18 mouse cellular contexts compared by ENCODE assay signal in genomic region chr2:168434187-168434586, GRCm38 (mm10).
A peak's percentile ranks its signal among the peaks of the same experiment; 100 is the strongest.
DNase-seq lines count a peak whose midpoint lies in the region; ATAC-seq and TF ChIP-seq lines count a peak whose summit lies in the region.
"Had no signal": no experiment of that assay in that cellular context is flagged by ENCODE, and none has a peak within 500 bp of the region (broad histone marks: within the 10 kb centered on the region; RNA-seq: fewer than 3 reads in every experiment).

No protein-coding gene starts in this region.

- H3K36me3 ChIP-seq in intestine, embryonic 16.5 days (ENCODE audit: control insufficient read depth, insufficient read depth, low read length): no peaks in the 10 kb centered on the region
- no peaks in the 10 kb centered on the region for H3K36me3 ChIP-seq in intestine, embryonic 15.5 days
- H3K36me3 ChIP-seq: embryonic facial prominence, embryonic 10.5 days; forebrain, embryonic 15.5 days; heart, embryonic 10.5 days had no signal

- 0 out of 2 replicates have a peak overlapping the region, but pooled peaks have one; percentile 5 for H3K27ac ChIP-seq in intestine, embryonic 16.5 days (ENCODE audit: low read length)
- no peak overlapping the region for H3K27ac ChIP-seq in intestine, embryonic 15.5 days
- H3K27ac ChIP-seq in layer of hippocampus, adult 2 months: peak overlapping the region; percentile 55
- H3K27ac ChIP-seq in cortical plate, adult 2 months (ENCODE audit: insufficient read depth, low read length): 0 out of 2 replicates have a peak overlapping the region, but pooled peaks have one; percentile 42
- H3K27ac ChIP-seq: embryonic facial prominence, embryonic 10.5 days; forebrain, embryonic 15.5 days; heart, embryonic 10.5 days had no signal

- no peaks in the 10 kb centered on the region for H3K9me3 ChIP-seq in intestine, embryonic 16.5 days (ENCODE audit: control insufficient read depth, low read length)
- no peaks in the 10 kb centered on the region for H3K9me3 ChIP-seq in intestine, embryonic 15.5 days
- H3K9me3 ChIP-seq: forebrain, embryonic 15.5 days; heart, embryonic 10.5 days had no signal

- DNase-seq in layer of hippocampus, adult 2 months (ENCODE audit: low spot score in 2 of 2): no peak
- DNase-seq in layer of hippocampus, postnatal 14 days (ENCODE audit: low spot score in 2 of 2): no peak
- peak; percentile 29 for DNase-seq in lung, postnatal 10 days
- DNase-seq in lung, postnatal 25 days (ENCODE audit: low spot score): no peak
- DNase-seq in retina, postnatal 1 day: no peak
- DNase-seq: adrenal gland, adult 2 months; adrenal gland, postnatal 25 days; cerebellum, adult 18-20 months; cerebellum, adult 9-11 months; cerebellum, postnatal 36 days; gastrocnemius, postnatal 36 days; heart, postnatal 14 days had no signal

- no peak for TF ChIP-seq CTCF in layer of hippocampus, adult 2 months (conservative IDR thresholded peaks at IDR 0.05)
- no peak for TF ChIP-seq CTCF in cortical plate, adult 2 months (IDR thresholded peaks at IDR 0.05; ENCODE audit: extremely low read depth, insufficient read depth, low read length)

- WGBS in intestine, embryonic 16.5 days: 49% methylated on average over 5 of the region's 5 CpGs
- 50% methylated on average over 5 of the region's 5 CpGs for WGBS in intestine, embryonic 15.5 days

- ATAC-seq in intestine, embryonic 16.5 days: no peak
- no peak for ATAC-seq in intestine, embryonic 15.5 days
- ATAC-seq: forebrain, embryonic 15.5 days had no signal

- peaks cover 16% of the 10 kb centered on the region; the same call in 1 of the 2 replicates for H3K4me1 ChIP-seq in intestine, embryonic 16.5 days (ENCODE audit: control insufficient read depth, insufficient read depth, low read length)
- no peaks in the 10 kb centered on the region; the same call in 1 of the 2 replicates for H3K4me1 ChIP-seq in intestine, embryonic 15.5 days (replicated peaks)
- H3K4me1 ChIP-seq in cortical plate, adult 2 months (ENCODE audit: control insufficient read depth, insufficient read depth, low read length): peaks cover 1% of the 10 kb centered on the region; the same call in 1 of the 2 replicates

- no peaks in the 10 kb centered on the region for H3K27me3 ChIP-seq in intestine, embryonic 16.5 days (replicated peaks; ENCODE audit: control insufficient read depth, insufficient read depth, low read length)
- H3K27me3 ChIP-seq in intestine, embryonic 15.5 days (replicated peaks): no peaks in the 10 kb centered on the region
- H3K27me3 ChIP-seq: forebrain, embryonic 15.5 days had no signal

- H3K9ac ChIP-seq in intestine, embryonic 16.5 days (ENCODE audit: low read depth, low read length): no peak overlapping the region
- H3K9ac ChIP-seq in intestine, embryonic 15.5 days: no peak overlapping the region
- H3K9ac ChIP-seq: forebrain, embryonic 15.5 days had no signal

- no peak overlapping the region for H3K4me3 ChIP-seq in intestine, embryonic 16.5 days (ENCODE audit: low read length)
- no peak overlapping the region for H3K4me3 ChIP-seq in intestine, embryonic 15.5 days (replicated peaks)
- no peak overlapping the region for H3K4me3 ChIP-seq in layer of hippocampus, adult 2 months
- H3K4me3 ChIP-seq in cortical plate, adult 2 months (ENCODE audit: insufficient read depth, low read length): no peak overlapping the region
- H3K4me3 ChIP-seq: embryonic facial prominence, embryonic 10.5 days; forebrain, embryonic 15.5 days; heart, embryonic 10.5 days had no signal

- H3K4me2 ChIP-seq in intestine, embryonic 16.5 days (ENCODE audit: low read depth, low read length): no peak overlapping the region
- H3K4me2 ChIP-seq in intestine, embryonic 15.5 days (replicated peaks): no peak overlapping the region
- H3K4me2 ChIP-seq: forebrain, embryonic 15.5 days had no signal

- TF ChIP-seq POLR2A in cortical plate, adult 2 months (IDR thresholded peaks at IDR 0.05; ENCODE audit: extremely low read depth, insufficient read depth, low read length): no peak
